Mouse (Mus musculus) v-Abl transformed pro-B cells (cell line): ENCODE results near the gene Ddx39.

Source experiments
- in situ Hi-C, 2 experiments: fragments of 400-800 bp; cut with MboI; formaldehyde crosslinking; loops; one replicate each; pipeline ENCODE4 v1.15.1; 2025; ENCODE audit not compliant: unreplicated experiment in 2 of 2

The Ddx39 gene

DNA sequence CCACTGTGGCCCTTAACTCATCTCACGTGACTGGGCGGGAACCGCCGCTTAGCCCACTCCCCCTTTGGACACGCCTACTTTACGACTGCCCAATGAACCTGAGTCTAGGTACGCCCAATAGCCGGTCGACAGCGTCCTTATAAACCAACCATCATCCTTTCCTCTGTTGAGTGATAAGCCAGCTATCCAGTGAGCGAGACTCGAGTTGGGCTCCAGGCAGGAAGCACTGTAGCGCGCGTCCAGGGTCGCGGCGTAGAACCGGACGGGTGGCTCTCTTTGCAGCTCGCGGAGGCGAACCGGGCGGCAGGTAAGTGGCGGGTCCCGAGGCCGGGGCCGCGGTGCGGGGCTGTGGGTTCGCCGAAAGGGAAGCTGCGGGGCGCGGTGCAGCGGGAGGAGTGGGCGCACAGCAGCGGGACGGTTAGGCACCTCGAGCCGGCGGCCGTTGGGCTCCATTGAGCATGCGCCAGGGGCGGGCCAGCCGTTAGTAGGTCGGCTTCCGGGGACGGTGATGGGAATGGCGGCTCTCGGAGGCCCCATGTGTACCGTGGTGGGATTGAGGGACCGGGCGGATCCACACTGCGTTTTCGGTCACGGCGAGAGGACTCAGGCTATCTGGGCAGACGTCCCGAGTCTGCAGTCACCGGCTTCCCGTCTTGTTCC, at the start of gene Ddx39:
Ddx39 (plus strand) TSS at position 147 of the 660 bp plus-strand sequence.
- in situ Hi-C loops: loop anchor here in 1 of 2 experiments (5.0 kb wide), 1 partner anchor 48 kb away; the partner anchor contains the start of gene Ptger1

GRCm38 (mm10) chr8:83665969-83666865, 48.8 kb upstream of the Ddx39 start, which contains the start of gene Ptger1:
Gene Ptger1, plus strand, starts transcription at chr8:83666678.
- in situ Hi-C loops: loop anchor here (5.0 kb wide), 2 partner anchors 51 to 56 kb away; partner anchors contain the start of gene Ddx39 (in 1 of the 2)

- in situ Hi-C loops: loop anchor here (5.0 kb wide), 2 partner anchors 50 to 55 kb away; partner anchors contain the start of gene Ddx39 (in 1 of the 2)
Measured at GRCm38 (mm10) chr8:83666866-83667234, 48.1 kb upstream of the Ddx39 start.

DNA sequence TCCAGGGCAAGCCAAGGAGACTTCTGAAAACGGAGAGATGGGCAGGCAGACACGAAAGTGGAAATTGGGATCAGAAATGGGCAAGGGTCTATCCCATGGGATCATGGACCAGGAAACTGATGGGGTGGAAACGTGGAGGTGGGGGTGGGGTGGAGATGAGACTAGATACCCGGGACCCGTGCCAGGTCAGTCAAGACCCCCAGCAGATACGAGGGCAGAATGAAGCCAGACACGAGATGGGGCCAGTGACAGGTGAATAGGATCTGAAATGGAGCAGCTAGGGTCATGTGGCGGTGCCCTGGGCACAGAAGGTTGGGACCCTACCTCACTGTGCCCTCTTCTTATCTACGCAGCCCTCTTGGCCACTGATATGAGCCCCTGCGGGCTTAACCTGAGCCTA, 47.5 kb upstream of the Ddx39 start:
- in situ Hi-C loops: loop anchor here (5.0 kb wide), 2 partner anchors 50 to 55 kb away; partner anchors contain the start of gene Ddx39 (in 1 of the 2)

GRCm38 (mm10) chr8:83668010-83668916, 46.7 kb upstream of the Ddx39 start:
- in situ Hi-C loops: loop anchor here (5.0 kb wide), 2 partner anchors 49 to 54 kb away; partner anchors contain the start of gene Ddx39 (in 1 of the 2)

- in situ Hi-C loops: loop anchor here (5.0 kb wide), 2 partner anchors 48 to 53 kb away; partner anchors contain the start of gene Ddx39 (in 1 of the 2)
Measured at GRCm38 (mm10) chr8:83669013-83669412, 46.0 kb upstream of the Ddx39 start.

- in situ Hi-C loops: no loop called here
Measured at GRCm38 (mm10) chr8:83672936-83673335, 42.0 kb upstream of the Ddx39 start.

DNA sequence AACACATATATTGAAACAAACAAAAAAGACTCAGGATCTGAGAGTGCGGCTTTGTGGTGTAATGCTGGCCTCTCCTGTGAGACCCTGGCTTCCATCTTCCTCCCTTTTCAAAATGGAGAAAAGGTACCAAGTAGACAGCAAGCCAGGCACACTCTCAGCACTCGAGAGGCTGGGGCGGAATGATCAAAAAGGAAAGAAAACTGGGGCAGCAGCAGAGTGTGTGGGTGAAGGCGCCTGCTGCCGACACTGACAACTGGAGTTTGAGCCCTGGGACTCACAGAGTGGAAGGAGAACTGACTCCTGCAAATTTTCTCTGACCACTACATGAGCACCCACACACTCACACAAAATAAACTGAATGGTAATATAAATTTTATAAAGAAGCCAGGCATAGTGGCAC, 40.5 kb upstream of the Ddx39 start:
- in situ Hi-C loops: no loop called here

GRCm38 (mm10) chr8:83679866-83680265, 35.1 kb upstream of the Ddx39 start:
- in situ Hi-C loops: no loop called here

DNA sequence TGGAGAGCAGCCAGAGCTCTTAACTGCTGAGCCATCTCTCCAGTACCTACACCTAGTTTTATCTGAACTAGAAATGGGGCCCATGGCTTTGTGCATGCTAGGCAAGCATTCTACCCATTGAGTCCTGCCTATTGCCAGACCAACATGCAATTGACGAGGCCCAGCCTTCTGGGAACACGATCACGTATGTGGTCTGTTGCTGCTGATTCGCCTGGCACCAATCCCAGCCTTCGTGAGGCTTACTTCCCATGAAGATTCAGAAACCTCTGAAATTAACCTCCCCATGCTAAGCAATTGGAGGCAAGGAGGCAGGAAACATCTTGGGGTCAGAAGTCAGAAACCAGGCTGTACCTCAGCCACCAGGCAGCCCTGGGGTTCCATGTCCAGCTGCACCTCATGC, 34.4 kb upstream of the Ddx39 start:
- in situ Hi-C loops: no loop called here

GRCm38 (mm10) chr8:83681099-83681498, 33.9 kb upstream of the Ddx39 start:
- in situ Hi-C loops: no loop called here

- in situ Hi-C loops: no loop called here
Measured at GRCm38 (mm10) chr8:83684517-83684916, 30.5 kb upstream of the Ddx39 start.

DNA sequence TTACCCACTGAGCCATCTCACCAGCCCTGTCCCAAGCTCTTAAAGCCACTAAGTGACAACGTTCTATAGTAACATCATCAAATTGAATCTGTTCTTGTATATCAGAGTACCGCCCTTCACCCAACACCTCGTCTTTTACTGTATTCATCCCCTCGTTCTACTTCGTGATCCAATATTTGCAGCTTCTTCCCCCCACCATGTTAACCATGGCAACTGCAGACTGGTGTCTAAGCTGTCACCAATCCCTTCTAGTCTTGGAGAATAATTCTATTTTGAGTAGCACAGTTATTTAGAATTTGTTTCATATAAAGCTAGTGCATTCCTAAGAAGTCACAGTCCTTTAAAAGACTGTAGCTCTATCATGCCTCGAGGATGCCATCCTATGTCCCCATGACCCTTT, 25.7 kb upstream of the Ddx39 start:
- in situ Hi-C loops: no loop called here

GRCm38 (mm10) chr8:83693609-83694236, 21.3 kb upstream of the Ddx39 start:
- in situ Hi-C loops: no loop called here

DNA sequence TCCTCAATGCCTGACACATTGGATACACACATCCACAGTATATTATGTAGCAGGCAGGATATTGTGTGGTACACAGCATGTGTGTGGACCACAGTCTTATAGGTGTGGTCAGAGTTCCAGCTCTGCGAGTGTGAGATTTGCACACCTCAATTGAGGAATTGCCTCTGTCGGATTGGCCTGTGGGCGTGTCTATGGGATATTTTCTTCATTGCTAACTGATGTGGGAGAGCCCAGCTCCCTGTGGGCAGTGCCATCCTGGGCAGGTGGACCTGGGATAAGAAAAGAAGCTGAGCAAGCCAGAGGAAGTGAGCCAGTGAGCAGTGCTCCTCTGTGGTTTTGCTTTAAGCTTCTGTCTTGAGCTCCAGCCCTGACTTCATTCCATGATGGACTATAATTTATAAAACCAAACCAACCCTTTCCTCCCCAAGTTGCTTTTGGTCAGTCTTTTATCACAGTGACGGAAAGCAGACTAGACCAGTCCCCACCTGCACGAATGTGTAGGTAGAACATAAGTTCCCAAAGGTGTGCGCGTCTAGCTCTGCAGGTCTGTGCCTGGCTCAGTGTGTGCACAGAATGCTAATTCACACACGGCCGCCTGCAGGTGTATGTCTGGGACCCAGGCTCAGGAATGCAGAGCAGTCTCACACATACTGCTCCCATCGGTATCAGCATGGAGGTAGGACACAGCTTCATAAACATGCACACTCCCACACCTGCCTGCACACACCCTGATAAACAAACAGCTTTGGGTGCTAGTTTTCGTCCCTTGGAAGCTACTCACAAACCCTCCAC, 20.4 kb upstream of the Ddx39 start:
- in situ Hi-C loops: no loop called here

DNA sequence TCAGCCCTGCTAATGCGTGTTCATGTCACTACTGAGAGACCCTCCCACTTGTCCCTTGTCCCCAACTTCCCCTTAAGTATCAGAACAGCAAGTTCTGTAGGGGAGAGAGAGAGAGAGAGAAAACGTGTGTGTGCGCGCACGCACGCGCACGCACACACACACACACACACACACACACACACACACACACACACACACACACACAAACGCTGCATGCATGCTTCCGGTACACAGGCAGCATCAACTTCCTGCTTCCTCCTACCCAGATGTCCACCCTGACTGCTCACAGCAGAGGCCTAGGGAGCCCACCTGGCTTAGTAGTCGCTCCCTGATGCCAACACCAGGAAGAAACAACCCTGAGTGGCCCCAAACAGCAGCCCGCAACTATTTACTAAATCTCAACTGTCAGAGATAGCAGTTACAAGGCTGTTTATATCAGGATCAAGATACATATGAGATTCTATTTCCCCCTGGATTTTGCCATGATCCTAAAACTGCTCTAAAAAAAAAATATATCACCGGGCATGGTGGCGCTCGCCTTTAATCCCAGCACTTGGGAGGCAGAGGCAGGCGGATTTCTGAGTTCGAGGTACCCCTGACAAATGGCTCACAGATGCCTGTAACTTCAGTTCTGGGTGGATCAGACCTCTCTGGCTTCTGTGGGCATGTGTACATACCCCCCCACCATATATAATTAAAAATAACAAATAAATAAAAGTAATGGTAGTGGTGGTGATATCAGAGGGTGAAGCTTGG, 19.4 kb upstream of the Ddx39 start:
- in situ Hi-C loops: no loop called here

DNA sequence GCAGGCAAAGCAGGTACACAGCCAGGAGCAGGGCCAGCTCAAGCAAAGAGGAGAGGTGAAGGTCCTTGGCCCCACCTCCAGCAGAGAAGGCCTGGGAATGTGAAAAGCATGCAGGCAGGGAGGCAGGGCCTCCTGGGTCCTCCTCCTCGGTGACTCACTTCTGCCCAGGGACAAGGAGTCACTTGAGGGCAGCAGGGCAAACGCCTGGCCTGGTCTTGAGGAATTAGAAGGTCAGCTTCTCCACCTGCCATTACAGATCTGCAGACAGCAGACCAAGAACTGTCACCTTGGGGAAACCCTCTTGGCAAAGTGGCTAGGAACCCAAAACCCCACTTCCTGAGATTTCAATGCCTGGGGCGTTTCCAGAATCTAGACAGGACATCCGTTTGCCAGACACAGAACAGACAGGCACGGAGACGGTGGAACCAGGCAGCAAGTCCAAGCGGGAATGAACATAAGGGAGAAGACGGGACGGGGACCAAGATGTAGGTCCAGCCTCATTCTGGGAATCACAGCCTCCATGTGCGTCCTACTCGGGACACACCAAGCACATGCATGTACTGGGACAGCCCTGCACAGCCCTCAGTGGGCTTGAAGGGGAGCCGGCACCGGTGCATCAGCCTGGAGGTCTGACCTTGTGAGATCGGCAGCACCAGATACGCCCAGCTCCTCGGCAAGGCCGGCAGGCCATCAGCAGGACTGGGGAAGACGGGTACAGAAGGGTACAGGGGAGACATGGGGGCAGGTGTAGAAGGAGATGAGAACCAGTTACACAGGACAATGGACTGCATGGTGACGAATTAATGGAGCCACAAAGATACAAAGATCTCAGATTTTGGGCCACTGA, 17.4 kb upstream of the Ddx39 start:
- in situ Hi-C loops: no loop called here
